Mouse (Mus musculus) thymus, postnatal 4 days (tissue): ENCODE data around the gene Gm21833.
"Not testable (repeated sequence)": the region's sequence is repeated elsewhere in the genome, so short reads cannot be mapped to it uniquely, and the experiment has no call there.

ENCODE experiments used
- DNase-seq: peaks from one replicate; pipeline ENCODE4 v3.0.0; 2021

Gm21833 gene

DNA sequence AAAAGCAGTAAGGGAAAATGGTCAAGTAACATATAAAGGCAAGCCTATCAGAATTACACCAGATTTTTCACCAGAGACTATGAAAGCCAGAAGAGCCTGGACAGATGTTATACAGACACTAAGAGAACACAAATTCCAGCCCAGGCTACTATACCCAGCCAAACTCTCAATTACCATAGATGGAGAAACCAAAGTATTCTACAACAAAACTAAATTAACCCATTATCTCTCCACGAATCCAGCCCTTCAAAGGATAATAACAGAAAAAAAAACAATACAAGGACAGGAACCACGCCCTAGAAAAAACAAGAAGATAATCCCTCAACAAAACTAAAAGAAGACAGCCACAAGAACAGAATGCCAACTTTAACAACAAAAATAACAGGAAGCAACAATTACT lies at the start of gene Gm21833:
Gene Gm21833 (plus strand): TSS at position 301 of the 400 bp plus-strand sequence.
- DNase-seq = not testable (repeated sequence)

DNA sequence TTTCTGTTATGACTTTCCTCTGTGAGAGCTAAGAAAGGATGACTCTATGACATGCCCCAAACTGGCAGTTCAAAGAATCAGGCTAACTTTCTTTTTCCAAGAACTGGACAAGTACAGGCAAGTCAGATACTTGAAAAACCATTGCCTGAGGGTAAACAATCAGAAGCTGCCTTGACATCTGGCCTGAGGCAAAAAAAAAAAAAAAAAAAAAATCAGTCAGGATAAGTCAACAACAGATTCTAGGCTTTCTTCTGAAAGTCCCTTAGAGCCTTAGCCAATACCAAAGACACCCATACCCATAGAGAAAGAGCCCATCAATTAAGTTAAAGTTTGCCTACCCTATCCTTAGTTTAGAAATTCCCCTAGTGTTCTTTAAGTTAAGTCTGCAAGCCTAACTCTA lies 38.7 kb upstream of the Gm21833 start:
- no peak for DNase-seq

DNA sequence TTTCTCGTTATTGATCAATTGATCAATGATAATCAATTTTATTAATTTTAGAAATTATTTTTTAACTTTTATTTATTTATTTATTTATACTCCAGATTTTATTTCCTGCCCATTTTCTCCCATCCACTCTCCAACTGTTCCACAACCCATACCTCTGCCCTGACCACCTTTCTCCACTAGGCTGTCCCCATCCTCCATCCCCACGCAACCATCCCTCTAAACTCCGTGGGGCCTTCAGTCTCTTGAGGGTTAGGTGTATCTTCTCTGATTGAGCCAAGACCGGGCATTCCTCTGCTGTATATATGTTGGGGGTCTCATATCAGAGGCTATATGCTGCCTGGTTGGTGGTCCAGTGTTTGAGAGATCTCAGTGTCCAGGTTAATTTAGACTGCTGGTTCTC lies 31.7 kb upstream of the Gm21833 start:
- DNase-seq = no peak

DNA sequence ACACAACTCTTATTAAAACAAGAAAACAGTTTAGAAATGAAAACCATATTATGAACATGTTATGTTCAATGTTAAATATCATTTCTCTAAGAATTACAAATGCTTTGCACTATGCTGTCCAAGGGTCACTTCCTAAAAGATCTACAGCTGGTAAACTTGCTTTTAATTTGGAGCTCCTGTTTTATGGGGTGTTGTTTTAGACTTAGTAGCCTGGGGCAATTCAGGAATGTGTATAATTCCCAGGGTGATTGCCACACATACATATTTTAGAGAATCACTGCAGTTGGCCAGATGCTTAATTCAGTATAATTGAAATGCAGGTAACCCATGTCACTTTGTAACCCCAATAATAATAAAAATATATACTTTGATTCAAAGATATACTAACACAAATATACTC lies 12.9 kb upstream of the Gm21833 start:
- DNase-seq = no peak

DNA sequence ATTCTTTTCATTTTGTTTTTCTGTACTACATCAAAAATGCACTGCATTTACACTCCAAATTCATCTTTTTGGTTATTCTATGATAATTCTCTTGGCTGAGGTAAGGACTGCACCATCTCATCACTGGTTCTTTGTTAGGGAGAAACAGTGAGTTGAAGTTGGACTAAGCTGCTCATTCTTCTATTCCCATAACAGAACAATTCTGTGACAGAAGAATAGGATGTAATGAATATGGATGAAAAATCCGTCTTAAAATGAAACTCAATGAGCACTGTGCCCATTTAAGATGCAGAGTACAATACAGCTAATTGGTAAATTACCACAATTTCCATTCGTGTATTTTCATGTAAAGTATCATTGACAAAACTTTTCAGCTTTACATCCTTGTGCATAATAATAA lies 11.6 kb upstream of the Gm21833 start:
- no peak for DNase-seq

DNA sequence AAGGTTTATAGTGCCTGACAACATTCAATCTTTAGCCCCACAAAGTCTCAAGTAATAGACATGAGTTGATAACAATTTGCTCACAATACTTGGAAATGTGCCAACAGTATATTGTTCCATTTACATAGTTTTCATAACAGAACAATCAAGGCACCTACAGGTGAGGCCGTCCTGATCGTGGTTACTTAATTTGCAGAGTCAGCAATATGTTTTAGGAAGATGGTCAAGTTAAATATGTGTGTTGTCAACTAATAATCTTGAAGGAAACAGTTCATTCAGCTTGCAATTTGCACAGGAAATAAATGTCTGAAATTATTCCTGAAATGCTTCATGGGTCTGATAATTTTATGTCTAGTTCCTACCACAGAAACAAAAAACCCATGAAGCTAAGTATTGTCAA lies 27.6 kb downstream of the Gm21833 start:
- DNase-seq = no peak

DNA sequence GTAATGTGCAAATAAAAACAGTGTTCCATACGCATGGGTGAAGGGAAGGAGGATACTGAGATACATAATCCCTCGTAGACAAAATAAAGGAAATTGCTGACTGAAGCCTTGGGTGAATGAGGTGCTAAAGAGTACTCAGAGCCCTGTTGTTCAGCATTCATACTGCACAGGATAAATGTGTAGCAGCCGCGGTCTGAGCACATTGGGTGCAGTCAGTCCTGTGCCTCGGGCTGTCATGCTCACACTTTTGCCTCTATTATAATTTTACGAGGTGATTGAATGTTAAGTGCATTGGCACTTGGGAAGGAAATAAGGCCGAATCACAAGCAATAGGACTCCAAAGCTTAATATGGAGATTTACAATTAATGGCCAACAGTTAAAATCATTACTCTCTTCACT lies 36.4 kb downstream of the Gm21833 start:
- DNase-seq = no peak
